Mouse (Mus musculus) cerebellum, adult 11-12 months (tissue): ENCODE results near the gene Snx12.
A peak's percentile ranks its signal among the peaks of the same experiment; 100 is the strongest.
"Not testable (repeated sequence)": the region's sequence is repeated elsewhere in the genome, so short reads cannot be mapped to it uniquely, and the experiment has no call there.

Experiments used
- DNase-seq: peaks from one replicate; pipeline ENCODE4 v3.0.0; 2022

The Snx12 gene

GRCm38 (mm10) chrX:101131992-101132791, 90.2 kb downstream of the Snx12 start:
- DNase-seq = peak; percentile 15

GRCm38 (mm10) chrX:101131001-101131400, 91.4 kb downstream of the Snx12 start:
- DNase-seq = peak; percentile 49

DNA sequence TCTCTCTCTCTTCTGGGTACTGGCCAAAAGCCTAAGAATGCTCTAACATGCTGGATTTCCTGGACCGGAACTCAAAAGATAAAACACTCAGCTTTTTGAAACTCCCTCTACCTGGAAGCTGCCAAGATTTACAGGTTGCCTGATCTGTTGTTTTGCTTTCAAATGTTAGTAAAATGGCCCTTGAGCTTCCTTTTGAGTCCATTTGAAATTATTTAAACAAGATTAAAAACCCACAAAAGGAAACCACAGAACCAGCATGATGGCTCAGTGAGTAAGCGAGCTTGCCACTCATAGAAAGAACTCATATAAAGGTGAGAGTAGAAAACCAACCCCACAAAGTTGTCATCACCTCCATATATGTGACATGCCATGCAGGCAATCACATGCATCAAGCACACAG, 93.8 kb downstream of the Snx12 start:
- no peak for DNase-seq

GRCm38 (mm10) chrX:101126977-101127376, 95.4 kb downstream of the Snx12 start:
- DNase-seq = no peak

DNA sequence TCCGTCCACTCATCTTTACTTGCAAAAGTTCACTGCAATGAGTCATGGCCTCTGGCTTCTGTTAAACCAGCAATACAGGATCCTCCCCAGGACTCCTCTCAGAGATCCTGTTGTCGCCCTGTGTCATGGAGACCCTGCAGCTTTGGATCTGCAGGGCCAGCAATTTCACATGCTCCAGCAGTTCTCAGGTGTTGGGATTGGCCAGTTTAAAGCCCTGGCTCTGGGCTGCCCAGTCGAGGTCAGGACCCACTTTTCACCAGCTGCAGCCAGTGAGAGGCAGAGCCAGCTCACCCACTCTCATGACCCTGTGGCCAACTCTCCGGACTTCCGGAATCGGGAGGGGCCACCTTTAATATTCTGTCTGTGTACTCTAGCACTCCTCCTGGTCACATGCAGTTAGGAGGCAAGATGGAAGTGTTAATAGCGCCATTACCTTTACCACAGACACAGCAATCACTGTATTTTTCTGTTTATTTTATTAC, 95.8 kb downstream of the Snx12 start:
- DNase-seq = no peak

DNA sequence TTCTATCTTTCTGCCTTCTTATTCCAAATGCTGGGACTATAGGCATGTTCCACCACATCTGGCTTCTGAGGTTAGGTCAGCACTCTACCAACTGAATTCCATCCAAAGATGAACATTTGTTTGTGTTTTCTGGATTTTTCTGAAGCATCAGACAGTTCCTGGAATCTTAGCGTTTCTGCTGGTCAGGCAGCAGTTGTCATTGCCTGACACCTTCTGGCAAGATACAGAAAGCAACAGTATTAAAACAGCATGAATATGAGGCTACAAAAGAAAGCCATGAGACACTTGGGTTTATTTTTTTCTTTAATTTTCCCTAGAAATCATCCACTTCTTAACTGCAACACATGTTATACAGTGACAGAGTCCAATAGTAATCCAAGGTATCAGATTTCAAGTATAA, 101.8 kb downstream of the Snx12 start:
- no peak for DNase-seq

GRCm38 (mm10) chrX:101085920-101086319, 136.4 kb downstream of the Snx12 start, which contains the start of gene Slc7a3:
Gene Slc7a3 (minus strand): TSS chrX:101086020.
- no peak for DNase-seq

GRCm38 (mm10) chrX:101085211-101085610, 137.2 kb downstream of the Snx12 start:
- not testable (repeated sequence) for DNase-seq

DNA sequence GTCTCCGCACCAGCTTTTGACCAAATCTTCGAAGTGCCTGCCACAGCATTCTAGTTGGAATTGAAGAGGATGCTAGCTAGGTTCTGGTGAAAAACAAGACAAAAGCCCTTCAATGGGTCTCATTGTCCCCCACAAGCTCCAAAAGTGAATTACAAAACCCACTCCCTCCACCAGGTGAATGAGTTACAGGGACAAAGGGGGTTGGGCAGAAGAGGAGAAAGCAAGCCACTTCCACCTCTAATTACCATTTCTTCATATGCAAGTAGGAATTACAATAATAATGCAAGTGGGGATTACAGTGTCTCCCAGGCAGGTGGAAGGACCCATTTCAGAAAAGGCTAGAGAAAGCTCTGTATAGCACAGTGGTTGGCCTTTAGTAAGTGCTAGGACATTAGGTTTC, 138.2 kb downstream of the Snx12 start:
- DNase-seq = no peak

DNA sequence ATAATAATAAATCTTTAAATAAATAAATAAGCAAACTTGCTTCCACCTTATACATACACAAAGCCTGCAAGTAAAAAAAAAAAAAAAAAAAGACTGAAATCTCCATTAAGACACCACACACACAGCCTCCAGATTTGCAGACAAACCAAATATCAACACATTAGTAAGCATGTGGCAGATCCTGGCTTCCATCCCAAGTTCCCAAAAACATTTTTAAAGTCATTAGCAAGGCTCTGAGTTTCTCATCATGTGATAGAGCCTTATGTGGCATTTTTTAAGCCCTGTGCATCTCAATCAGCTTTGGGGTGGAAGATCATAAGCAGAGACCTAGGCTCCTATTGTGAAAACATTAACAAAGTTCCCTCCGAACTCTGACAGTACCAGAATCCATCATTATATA, 157.1 kb downstream of the Snx12 start:
- DNase-seq = no peak

DNA sequence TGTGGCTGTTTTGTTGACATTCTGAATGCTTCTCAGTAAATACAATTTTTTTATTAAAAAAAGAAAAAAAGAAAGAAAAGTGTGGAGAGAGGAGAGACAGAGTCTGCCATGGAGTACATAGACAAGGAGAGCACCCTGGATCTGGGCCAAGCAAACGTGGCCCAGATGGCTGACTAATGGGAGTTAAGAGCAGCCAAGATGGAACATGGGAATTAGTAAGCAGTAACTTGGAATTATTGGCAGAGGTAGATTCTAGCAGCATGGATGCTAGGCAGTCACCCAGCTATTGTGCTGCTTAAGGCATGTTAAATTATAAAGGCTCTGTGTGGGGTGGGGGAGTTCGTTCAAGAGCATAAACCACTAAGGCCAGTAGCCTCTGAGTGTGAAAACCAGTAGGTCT, 158.9 kb downstream of the Snx12 start:
- peak; percentile 1 for DNase-seq

DNA sequence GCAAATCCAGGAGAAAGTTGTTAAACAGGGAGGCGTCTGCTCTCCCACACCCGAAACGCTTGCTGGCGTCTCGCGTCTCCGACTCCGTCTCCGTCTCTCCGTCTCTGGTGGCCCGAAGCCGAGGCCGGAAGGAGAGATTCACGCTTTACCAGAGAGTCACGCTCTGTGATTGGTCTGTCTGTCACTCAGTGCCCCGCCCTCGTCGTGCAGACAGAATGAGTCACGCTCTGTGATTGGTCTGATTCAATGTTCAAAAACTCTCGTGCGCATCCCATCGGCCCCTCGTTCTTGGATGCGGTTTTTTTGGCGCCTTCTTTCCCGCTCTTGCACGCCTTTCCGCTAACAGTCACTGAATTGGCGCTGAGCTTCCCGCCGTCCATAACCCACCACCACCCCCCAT, 162.8 kb downstream of the Snx12 start, which contains the start of gene Tex11:
Gene Tex11, minus strand, starts transcription at position 127 of the 400 bp plus-strand sequence.
- DNase-seq = no peak
